Mouse (Mus musculus) adrenal gland, adult 8-10 months (tissue): Measurements from ENCODE around the gene Lsp1. TPM values are rescaled to one million over a fixed set of nuclear protein-coding genes. Genes with fewer than 3 reads are reported as not detected.
A peak's percentile ranks its signal among the peaks of the same experiment; 100 is the strongest.

Experiments
- DNase-seq: peaks from one replicate; pipeline ENCODE4 v3.0.0; 2022
- total RNA-seq, 4 experiments: library from RNA; stranded (reverse); gene quantifications; 2 replicates each; pipeline ENCODE4 v1.2.4; 2022

The Lsp1 gene
- 10 to 100 TPM; 18.1 to 31.9 (median 21.4) TPM for total RNA-seq

GRCm38 (mm10) chr7:142460636-142461077 lies at the start of gene Lsp1:
Gene Lsp1, plus strand, starts transcription at chr7:142460809.
- DNase-seq = no peak

DNA sequence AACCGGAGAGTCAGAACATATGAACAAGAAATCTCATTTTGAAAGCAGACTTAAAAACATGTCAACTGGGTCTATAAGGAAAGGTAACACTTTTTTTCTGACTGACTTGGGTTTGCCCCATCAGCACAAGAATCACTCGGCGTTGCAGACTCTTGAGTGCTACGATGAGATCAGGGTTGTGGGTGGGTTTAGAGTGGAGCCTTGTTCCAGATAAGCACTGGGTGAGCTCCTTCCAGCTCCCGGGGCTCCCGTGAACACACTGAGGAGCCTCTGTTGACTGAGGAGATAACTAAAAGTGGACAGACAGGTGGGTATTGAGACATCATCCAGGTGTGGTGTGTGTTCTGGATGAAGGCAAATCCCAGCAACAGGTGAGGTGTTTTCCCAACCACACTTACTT lies 47.3 kb upstream of the Lsp1 start:
- DNase-seq = no peak

DNA sequence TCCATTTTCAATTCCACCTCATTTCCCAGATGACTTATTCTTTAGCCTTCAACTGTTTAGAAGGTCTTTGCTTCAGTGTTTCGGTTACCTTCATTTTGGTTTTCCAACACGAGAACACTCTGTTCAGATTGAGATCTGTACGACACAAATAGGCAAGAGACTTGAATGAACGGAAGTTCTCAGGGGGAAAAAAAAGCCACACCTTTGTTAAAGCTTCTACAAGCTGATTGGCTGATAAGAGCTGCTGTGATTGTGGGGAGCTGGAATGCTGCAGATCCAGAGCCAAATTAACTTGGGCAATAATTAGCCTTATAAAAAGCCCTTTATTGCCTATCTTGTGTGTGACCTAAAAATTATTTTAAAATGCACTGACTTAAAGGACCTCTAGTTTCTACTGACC lies 45.3 kb upstream of the Lsp1 start:
- DNase-seq = no peak

- no peak for DNase-seq
These were observed 44.4 kb upstream of the Lsp1 start for GRCm38 (mm10) chr7:142416225-142416624.

DNA sequence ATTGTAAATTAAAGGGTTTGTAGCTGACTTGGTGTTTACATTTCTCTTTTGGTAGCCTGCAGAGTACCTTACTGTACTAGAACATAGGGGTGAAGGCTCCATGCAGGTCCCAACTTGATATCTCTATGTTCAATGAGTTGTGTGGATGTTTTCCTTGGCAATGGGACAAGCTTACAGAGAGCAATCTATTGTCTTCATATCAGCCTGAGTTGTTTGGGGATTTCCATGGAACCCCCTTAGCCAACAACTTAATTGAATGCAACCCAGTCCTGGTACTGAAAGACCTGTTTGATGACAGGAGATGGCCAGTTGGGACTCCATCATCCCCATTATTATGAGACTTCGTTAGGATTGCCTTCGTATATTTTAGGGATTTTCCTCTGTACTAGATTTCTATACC lies 42.6 kb upstream of the Lsp1 start:
- DNase-seq = no peak

DNA sequence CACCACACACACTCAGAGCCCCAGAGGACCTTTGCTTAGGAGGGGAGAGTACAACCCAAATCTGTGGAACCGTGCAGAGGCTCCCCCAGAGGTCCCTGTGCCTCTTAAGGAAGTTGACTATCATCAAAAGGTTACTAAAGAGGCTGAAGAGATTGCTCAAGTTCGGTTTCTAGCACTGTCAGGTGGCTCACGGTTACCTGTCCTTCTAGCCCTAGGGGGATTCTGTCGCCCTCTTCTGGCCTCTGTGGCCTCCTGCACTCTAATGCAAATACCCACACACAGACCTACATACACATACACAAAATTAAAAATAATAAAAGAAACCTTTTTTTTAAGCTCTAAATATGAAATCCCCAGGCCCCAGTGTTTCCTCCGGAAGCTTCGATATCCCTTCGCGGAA lies 41.9 kb upstream of the Lsp1 start:
- DNase-seq = no peak

DNA sequence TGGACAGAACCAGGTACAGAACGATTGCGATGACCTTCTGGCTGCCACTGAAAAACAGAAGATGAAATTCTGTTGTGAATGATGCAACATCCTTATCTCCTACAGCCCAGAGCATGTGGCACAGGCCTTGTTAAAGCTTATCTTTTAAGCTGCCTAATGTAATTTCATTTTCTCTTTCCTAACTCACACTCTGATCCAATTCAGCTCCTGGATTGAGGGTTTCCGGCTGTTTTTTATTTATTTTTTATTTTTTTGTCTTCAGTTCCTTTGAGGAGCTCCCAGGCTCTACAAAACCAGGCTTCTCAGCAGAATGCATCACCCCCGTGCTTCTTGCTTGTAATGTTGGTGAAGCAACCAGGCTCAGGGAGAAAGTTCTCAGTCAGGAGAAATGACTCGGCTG lies 40.7 kb upstream of the Lsp1 start:
- DNase-seq = no peak

GRCm38 (mm10) chr7:142421826-142422225 lies 38.8 kb upstream of the Lsp1 start:
- no peak for DNase-seq

- DNase-seq = no peak
These were observed 34.9 kb upstream of the Lsp1 start for GRCm38 (mm10) chr7:142425641-142426213.

GRCm38 (mm10) chr7:142428213-142428612 lies 32.4 kb upstream of the Lsp1 start:
- DNase-seq = no peak

- no peak for DNase-seq
These were observed 30.4 kb upstream of the Lsp1 start for GRCm38 (mm10) chr7:142430160-142430678.

GRCm38 (mm10) chr7:142431106-142431505 lies 29.5 kb upstream of the Lsp1 start:
- no peak for DNase-seq

DNA sequence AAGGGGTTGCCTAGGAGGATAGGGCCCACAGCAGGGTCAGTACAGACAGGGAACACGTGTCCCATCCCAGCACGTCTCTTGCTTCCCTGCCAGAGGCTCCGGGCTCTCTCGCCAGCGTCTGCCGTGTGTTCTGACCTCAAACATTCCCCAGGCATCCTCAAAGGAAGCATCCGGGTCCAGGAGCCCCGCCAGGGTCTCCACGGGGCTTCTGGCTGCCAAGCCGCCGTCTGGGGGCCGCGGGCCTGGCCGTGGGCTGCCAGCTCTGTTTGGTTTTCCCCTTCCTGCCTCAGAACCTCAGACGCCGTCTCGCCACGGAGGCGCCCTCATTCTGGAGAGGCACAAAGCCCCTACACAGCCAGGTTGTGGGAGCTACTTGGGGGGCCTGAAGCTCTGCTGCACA lies 27.0 kb upstream of the Lsp1 start:
- no peak for DNase-seq

- DNase-seq = no peak
These were observed 26.3 kb upstream of the Lsp1 start, which contains the start of gene Syt8 for GRCm38 (mm10) chr7:142434137-142434865. Gene Syt8, plus strand, starts transcription at chr7:142434850.

DNA sequence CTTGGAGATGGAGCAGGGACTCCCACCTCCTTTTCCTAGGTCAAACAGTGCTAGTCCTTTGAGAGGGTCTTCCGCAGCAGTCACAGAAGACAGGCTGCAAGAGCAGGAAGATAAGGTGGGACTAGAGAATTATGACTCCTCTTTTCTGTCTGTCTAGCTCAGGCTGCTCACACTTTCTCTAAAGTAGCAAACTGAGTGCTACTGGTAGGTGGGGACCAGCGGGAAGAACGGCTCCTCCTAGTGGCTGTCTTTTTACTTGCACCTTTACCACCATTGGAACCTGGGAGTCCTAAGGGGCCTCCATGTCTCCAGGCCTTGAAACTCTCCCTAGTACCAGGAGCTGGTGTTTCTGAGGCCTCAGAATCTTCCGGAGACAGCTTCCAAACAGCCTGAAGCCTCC lies 25.1 kb upstream of the Lsp1 start:
- DNase-seq = peak; percentile 32

DNA sequence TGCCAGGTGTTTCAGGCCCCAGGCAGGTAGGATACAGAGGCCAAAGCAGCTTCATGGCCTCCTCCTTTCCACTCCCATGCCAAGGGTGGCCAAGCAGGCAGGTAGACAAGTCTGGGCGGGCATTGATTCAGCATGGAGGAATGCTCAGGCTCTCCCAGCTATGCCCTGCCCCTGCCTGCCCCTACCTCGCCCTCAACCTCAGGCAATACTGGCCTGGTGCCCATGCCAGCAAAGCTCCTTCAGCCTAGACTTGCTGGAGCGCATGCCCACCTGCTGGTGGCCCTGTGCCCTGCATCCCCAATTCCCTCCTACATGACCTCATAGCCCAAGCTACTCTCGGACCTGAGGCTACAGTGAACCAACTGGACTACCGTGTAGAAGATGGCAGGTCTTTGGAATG lies 23.3 kb upstream of the Lsp1 start:
- DNase-seq = no peak

DNA sequence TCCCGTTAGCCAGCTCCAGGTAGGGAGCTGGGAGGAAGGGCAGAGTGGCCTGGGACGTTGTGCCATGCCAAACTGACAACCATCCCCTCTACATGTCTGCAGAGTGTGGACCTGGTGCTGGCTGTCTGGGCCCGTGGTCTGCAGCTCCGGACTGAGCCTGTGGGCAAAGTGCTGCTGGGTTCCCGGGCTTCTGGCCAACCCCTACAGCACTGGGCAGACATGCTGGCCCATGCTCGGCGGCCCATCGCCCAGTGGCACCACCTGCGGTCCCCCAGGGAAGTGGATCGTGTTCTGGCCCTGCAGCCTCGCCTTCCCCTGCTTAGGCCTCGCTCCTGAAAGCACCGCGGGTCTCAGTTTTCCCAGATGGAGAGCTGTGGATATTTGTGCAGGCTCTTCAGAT lies 20.6 kb upstream of the Lsp1 start:
- no peak for DNase-seq

DNA sequence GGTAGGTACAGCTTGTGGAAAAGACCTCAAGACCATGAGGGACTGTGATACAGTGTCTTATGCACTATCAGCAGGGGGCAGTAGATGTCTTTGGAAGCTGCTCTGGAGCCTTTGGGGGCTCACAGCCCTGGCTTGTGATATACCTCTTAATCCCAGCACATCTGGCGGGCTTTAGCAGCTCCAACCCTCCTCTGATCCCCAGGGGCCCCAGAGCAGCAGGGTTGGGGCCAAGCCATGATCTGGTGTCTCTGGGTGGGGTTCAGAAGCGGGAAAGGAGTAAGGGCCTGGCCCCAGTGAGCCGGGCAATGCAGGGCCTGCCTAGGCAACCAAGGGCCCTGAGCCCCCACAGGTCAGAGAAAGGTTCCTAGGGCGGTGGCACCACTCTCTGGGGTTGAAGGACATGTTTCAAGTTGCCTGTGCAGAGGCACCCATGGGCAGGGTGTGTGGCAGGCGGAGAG lies 19.9 kb upstream of the Lsp1 start:
- no peak for DNase-seq

- DNase-seq = no peak
These were observed 19.0 kb upstream of the Lsp1 start, which contains the start of gene Tnni2 for GRCm38 (mm10) chr7:142441585-142441984. Gene Tnni2, plus strand, starts transcription at chr7:142441808.

- DNase-seq = no peak
These were observed 18.3 kb upstream of the Lsp1 start for GRCm38 (mm10) chr7:142442081-142442907.

DNA sequence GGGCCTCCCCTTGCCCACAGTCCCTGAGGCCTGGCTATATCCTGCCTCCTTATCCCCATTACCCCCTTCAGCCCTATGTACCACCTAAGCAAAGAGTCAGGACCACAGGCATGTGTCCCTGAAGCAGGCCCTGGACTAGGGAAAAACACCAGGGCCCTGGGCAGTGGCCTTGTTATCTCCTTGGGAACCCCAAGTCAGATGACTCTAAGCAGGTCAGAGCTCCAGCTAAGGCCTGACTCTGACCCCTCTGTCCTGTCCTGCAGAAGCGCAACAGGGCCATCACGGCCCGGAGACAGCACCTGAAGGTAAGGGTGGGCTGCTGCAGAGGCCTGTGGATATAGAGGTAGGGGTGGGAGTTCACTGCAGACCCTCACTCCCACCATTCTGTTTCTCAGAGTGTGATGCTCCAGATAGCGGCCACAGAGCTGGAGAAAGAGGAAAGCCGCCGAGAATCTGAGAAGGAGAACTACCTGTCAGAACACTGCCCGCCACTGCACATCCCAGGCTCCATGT lies 17.6 kb upstream of the Lsp1 start:
- no peak for DNase-seq

- DNase-seq = no peak
These were observed 17.1 kb upstream of the Lsp1 start for GRCm38 (mm10) chr7:142443474-142443873.

DNA sequence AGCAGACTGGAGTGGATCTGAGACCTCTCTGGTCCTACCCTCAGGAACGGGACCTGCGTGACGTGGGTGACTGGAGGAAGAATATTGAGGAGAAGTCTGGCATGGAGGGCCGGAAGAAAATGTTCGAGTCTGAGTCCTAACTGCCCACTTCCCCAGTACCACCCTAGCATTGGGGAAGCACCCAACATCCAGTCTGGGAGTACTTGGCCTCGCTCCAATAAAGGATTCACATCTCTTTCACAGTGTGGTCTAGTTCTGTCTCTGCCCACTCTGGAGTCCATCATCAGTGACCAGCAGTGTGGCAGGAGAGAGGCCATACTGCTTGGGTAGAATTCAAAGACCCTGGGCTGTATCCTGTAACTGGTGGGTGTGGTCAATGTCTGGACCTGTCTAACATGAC lies 16.4 kb upstream of the Lsp1 start:
- DNase-seq = no peak
